Mouse (Mus musculus): ENCODE results near the gene Aff3.
"Not testable (repeated sequence)": the region's sequence is repeated elsewhere in the genome, so short reads cannot be mapped to it uniquely, and the experiment has no call there.

Aff3 gene

GRCm38 (mm10) chr1:38430311-38430710, 234.4 kb downstream of the Aff3 start:
- DNase-seq: not testable (repeated sequence)

- no peak for DNase-seq
These were observed 235.8 kb downstream of the Aff3 start for GRCm38 (mm10) chr1:38428708-38429683.

GRCm38 (mm10) chr1:38422921-38423320, 241.8 kb downstream of the Aff3 start:
- DNase-seq: no peak

GRCm38 (mm10) chr1:38419331-38419730, 245.4 kb downstream of the Aff3 start:
- DNase-seq: no peak

GRCm38 (mm10) chr1:38418181-38419032, 246.3 kb downstream of the Aff3 start:
- DNase-seq: no peak

GRCm38 (mm10) chr1:38417196-38417595, 247.6 kb downstream of the Aff3 start:
- DNase-seq: no peak

- DNase-seq: no peak
These were observed 249.2 kb downstream of the Aff3 start for GRCm38 (mm10) chr1:38415511-38415910.

- no peak for DNase-seq
These were observed 253.6 kb downstream of the Aff3 start for GRCm38 (mm10) chr1:38411106-38411505.

GRCm38 (mm10) chr1:38410457-38410856, 254.3 kb downstream of the Aff3 start:
- no peak for DNase-seq

GRCm38 (mm10) chr1:38408241-38408640, 256.5 kb downstream of the Aff3 start:
- DNase-seq: no peak

GRCm38 (mm10) chr1:38403781-38404180, 261.0 kb downstream of the Aff3 start:
- DNase-seq: no peak

- DNase-seq: no peak
These were observed 262.9 kb downstream of the Aff3 start for GRCm38 (mm10) chr1:38401856-38402255.

- DNase-seq: peak; percentile 11 to 29
These were observed 265.5 kb downstream of the Aff3 start for GRCm38 (mm10) chr1:38399269-38399668.

GRCm38 (mm10) chr1:38398566-38398965, 266.2 kb downstream of the Aff3 start:
- no peak for DNase-seq

GRCm38 (mm10) chr1:38395194-38395681, 269.5 kb downstream of the Aff3 start:
- peak in 1 of 2 experiments; percentile 30 for DNase-seq

- no peak for DNase-seq
These were observed 270.3 kb downstream of the Aff3 start for GRCm38 (mm10) chr1:38394493-38394892.

- no peak for DNase-seq
These were observed 271.2 kb downstream of the Aff3 start for GRCm38 (mm10) chr1:38393516-38393915.

GRCm38 (mm10) chr1:38392928-38393327, 271.8 kb downstream of the Aff3 start:
- peak in 1 of 2 experiments; percentile 16 for DNase-seq

- DNase-seq: no peak
These were observed 273.9 kb downstream of the Aff3 start for GRCm38 (mm10) chr1:38390886-38391249.

- DNase-seq: no peak
These were observed 274.4 kb downstream of the Aff3 start for GRCm38 (mm10) chr1:38390235-38390885.

- no peak for DNase-seq
These were observed 275.2 kb downstream of the Aff3 start for GRCm38 (mm10) chr1:38389576-38389975.

GRCm38 (mm10) chr1:38388466-38388865, 276.3 kb downstream of the Aff3 start:
- no peak for DNase-seq

- no peak for DNase-seq
These were observed 277.3 kb downstream of the Aff3 start for GRCm38 (mm10) chr1:38387438-38387837.
